Mouse (Mus musculus) lung, postnatal 0 days (tissue): ENCODE measurements around the gene Crygn. TPM values are rescaled to one million over a fixed set of nuclear protein-coding genes. Genes with fewer than 3 reads are reported as not detected.

Experiments used
- ATAC-seq: fragments of 200-750 bp; cut with Nextera tagmentation; 2 replicates; pipeline ENCODE4 v1.8.0; 2017; ENCODE audit warnings: moderate library complexity
- DNase-seq: peaks from one replicate; pipeline ENCODE4 v3.0.0-alpha.2; 2016; ENCODE audit warnings: low spot score
- H3K27ac ChIP-seq: fragments of 300-500 bp; sonication (generic); 2 replicates; pipeline ENCODE4 v1.5.1; 2014; ENCODE audit warnings: antibody characterized with exemption, mild to moderate bottlenecking, low read length, mixed read lengths
- H3K27me3 ChIP-seq: fragments of 300-500 bp; sonication (generic); replicated peaks from 2 replicates; pipeline ENCODE4 v1.6.1; 2014; ENCODE audit warnings: low read length, mixed read lengths; ENCODE audit not compliant: insufficient read depth
- H3K36me3 ChIP-seq: fragments of 300-500 bp; sonication (generic); 2 replicates; pipeline ENCODE4 v1.6.1; 2014; ENCODE audit warnings: low read length, mixed read lengths; ENCODE audit not compliant: insufficient read depth
- H3K4me1 ChIP-seq: fragments of 300-500 bp; sonication (generic); 2 replicates; pipeline ENCODE4 v1.6.1; 2014; ENCODE audit warnings: antibody characterized with exemption, low read depth, low read length, mixed read lengths; ENCODE audit not compliant: insufficient read depth
- H3K4me2 ChIP-seq: fragments of 300-500 bp; sonication (generic); replicated peaks from 2 replicates; pipeline ENCODE4 v1.6.1; 2014; ENCODE audit warnings: low read depth, mild to moderate bottlenecking, low read length, moderate library complexity, mixed read lengths
- H3K4me3 ChIP-seq: fragments of 300-500 bp; sonication (generic); 2 replicates; pipeline ENCODE4 v1.5.1; 2014; ENCODE audit warnings: low read depth, low read length
- H3K9ac ChIP-seq: fragments of 300-500 bp; sonication (generic); replicated peaks from 2 replicates; pipeline ENCODE4 v1.6.1; 2014; ENCODE audit warnings: low read depth, mild to moderate bottlenecking
- H3K9me3 ChIP-seq: fragments of 300-500 bp; sonication (generic); 2 replicates; pipeline ENCODE4 v1.6.1; 2016; ENCODE audit warnings: low read length, mixed read lengths
- CTCF ChIP-seq: IDR thresholded peaks from 2 replicates; pipeline ENCODE4 v1.5.1; 2016; ENCODE audit warnings: antibody characterized with exemption, mild to moderate bottlenecking
- EP300 ChIP-seq: IDR thresholded peaks from 2 replicates; pipeline ENCODE4 v1.6.1; 2016; ENCODE audit warnings: antibody characterized with exemption, mild to moderate bottlenecking, control low read depth
- WGBS: fragments of 180-500 bp; shearing (Covaris S2); extraction: QIAGEN DNeasy Blood & Tissue Kit; methylation state at CpG from one replicate; pipeline ENCODE4 v1.1.7; 2014; 5-methylcytosine and 5-hydroxymethylcytosine counted together
- polyA plus RNA-seq: library from polyadenylated mRNA; unstranded; fragments of >200 nt; fragmentation: Nextera tagmentation; extraction: Ambion mirVana; gene quantifications from 2 replicates; pipeline ENCODE4 v1.2.1, GENCODE M21; 2015

Gene Crygn
- polyA plus RNA-seq, 1 experiment from 2014 or later = 5.8 TPM

GRCm38 (mm10) chr5:24723527-24724269, 34.1 kb downstream of the Crygn start:
- Histone ChIP-seq H3K27ac (peak overlapping the region; percentile 79), H3K9me3 (no peaks in the 10 kb centered on the region), H3K4me2 (no peak overlapping the region), H3K36me3 (no peaks in the 10 kb centered on the region), H3K4me3 (no peak overlapping the region), H3K9ac (no peak overlapping the region), H3K4me1 (peaks cover 14% of the 10 kb centered on the region), H3K27me3 (no peaks in the 10 kb centered on the region)
- ATAC-seq = peak; percentile 13
- TF ChIP-seq EP300 = 0 out of 2 replicates have a peak, but pooled peaks have one; percentile 51
- TF ChIP-seq CTCF = no peak
- peak; percentile 62 for DNase-seq
- WGBS = 56% methylated on average over 11 of the region's 11 CpGs

GRCm38 (mm10) chr5:24719852-24720251, 38.0 kb downstream of the Crygn start:
- Histone ChIP-seq H3K4me2 (no peak overlapping the region), H3K4me1 (peaks cover 9% of the 10 kb centered on the region), H3K27ac (no peak overlapping the region), H3K9me3 (no peaks in the 10 kb centered on the region), H3K9ac (no peak overlapping the region), H3K36me3 (no peaks in the 10 kb centered on the region), H3K27me3 (no peaks in the 10 kb centered on the region), H3K4me3 (no peak overlapping the region)
- TF ChIP-seq CTCF (no peak), EP300 (no peak)
- ATAC-seq = no peak
- 84% methylated on average over 3 of the region's 3 CpGs for WGBS
- no peak for DNase-seq

- Histone ChIP-seq H3K9me3 (no peaks in the 10 kb centered on the region), H3K36me3 (no peaks in the 10 kb centered on the region), H3K4me2 (no peak overlapping the region), H3K27me3 (no peaks in the 10 kb centered on the region), H3K9ac (no peak overlapping the region), H3K4me1 (no peaks in the 10 kb centered on the region), H3K4me3 (no peak overlapping the region), H3K27ac (no peak overlapping the region)
- ATAC-seq (no peak), DNase-seq (no peak)
- TF ChIP-seq EP300 = no peak
- no peak for TF ChIP-seq CTCF
- 94% methylated on average over 6 of the region's 6 CpGs for WGBS
Observed at GRCm38 (mm10) chr5:24718076-24718475, 39.7 kb downstream of the Crygn start.

GRCm38 (mm10) chr5:24713987-24714386, 43.8 kb downstream of the Crygn start:
- no peaks in the 10 kb centered on the region for H3K4me1 ChIP-seq
- WGBS = 65% methylated on average over 6 of the region's 6 CpGs
- ATAC-seq (no peak), DNase-seq (no peak)
- H3K27ac ChIP-seq = no peak overlapping the region
- peaks cover 14% of the 10 kb centered on the region for H3K36me3 ChIP-seq
- no peak for TF ChIP-seq EP300
- no peak for TF ChIP-seq CTCF
- no peak overlapping the region for H3K9ac ChIP-seq
- H3K4me3 ChIP-seq = no peak overlapping the region
- no peaks in the 10 kb centered on the region for H3K9me3 ChIP-seq
- H3K27me3 ChIP-seq = no peaks in the 10 kb centered on the region
- H3K4me2 ChIP-seq = no peak overlapping the region

GRCm38 (mm10) chr5:24713199-24713598, 44.6 kb downstream of the Crygn start:
- H3K36me3 ChIP-seq = peaks cover 19% of the 10 kb centered on the region
- H3K4me2 ChIP-seq = no peak overlapping the region
- H3K4me1 ChIP-seq = no peaks in the 10 kb centered on the region
- 77% methylated on average over 2 of the region's 2 CpGs for WGBS
- H3K27me3 ChIP-seq = no peaks in the 10 kb centered on the region
- DNase-seq (peak; percentile 10), ATAC-seq (peak; percentile 37)
- H3K9ac ChIP-seq = no peak overlapping the region
- no peak overlapping the region for H3K4me3 ChIP-seq
- no peak overlapping the region for H3K27ac ChIP-seq
- TF ChIP-seq CTCF = no peak
- no peak for TF ChIP-seq EP300
- H3K9me3 ChIP-seq = no peaks in the 10 kb centered on the region

GRCm38 (mm10) chr5:24711615-24712014, 46.2 kb downstream of the Crygn start:
- H3K36me3 ChIP-seq = peaks cover 31% of the 10 kb centered on the region
- no peaks in the 10 kb centered on the region for H3K4me1 ChIP-seq
- H3K9ac ChIP-seq = no peak overlapping the region
- TF ChIP-seq CTCF = no peak; the same call in 1 of the 2 replicates
- no peak for TF ChIP-seq EP300
- ATAC-seq (no peak), DNase-seq (no peak)
- WGBS = 94% methylated on average over 6 of the region's 6 CpGs
- H3K9me3 ChIP-seq = no peaks in the 10 kb centered on the region
- H3K27ac ChIP-seq = no peak overlapping the region
- H3K27me3 ChIP-seq = no peaks in the 10 kb centered on the region
- H3K4me2 ChIP-seq = no peak overlapping the region
- no peak overlapping the region for H3K4me3 ChIP-seq
